ENCODE assay signal across 17 mouse cellular contexts in the genomic region with DNA sequence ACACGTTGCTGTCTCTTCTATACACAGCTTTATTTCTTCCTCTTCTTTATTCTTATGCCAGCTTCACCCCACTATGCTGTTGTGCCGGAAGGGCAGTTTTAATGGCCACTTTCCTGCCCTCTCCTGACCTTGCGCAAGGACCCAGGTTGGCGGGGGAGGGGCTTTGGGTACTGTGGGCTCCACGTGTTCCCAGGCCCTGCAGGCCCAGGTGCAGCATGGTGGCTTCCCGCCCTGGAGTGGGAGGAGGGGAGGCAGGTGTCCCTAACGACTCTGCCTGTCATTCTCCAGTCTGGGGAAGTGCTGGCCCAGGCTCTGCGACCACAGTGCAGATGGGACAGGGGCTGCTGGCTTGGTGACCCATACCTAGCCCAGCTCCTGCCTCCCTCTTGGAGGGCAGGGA. TPM values are rescaled to one million over a fixed set of nuclear protein-coding genes. Genes with fewer than 3 reads are reported as not detected.
DNase-seq lines count a peak whose midpoint lies in the region; ATAC-seq lines count a peak whose summit lies in the region.
"Had no signal": no experiment of that assay in that cellular context is flagged by ENCODE, and none has a peak within 500 bp of the region (broad histone marks: within the 10 kb centered on the region; RNA-seq: fewer than 3 reads in every experiment).

No protein-coding gene starts in this region.

- no peak overlapping the region for H3K9ac ChIP-seq in kidney, embryonic 14.5 days (ENCODE audit: low read depth, low read length)
- H3K9ac ChIP-seq in limb, embryonic 11.5 days (ENCODE audit: low read length): peak overlapping the region; percentile 30; the same call in 1 of the 2 replicates
- H3K9ac ChIP-seq: forebrain, embryonic 13.5 days; liver, embryonic 13.5 days had no signal

- no peak overlapping the region for H3K27ac ChIP-seq in kidney, embryonic 14.5 days (ENCODE audit: low read depth, low read length)
- H3K27ac ChIP-seq in limb, embryonic 11.5 days (replicated peaks; ENCODE audit: low read depth, low read length): no peak overlapping the region
- H3K27ac ChIP-seq: forebrain, embryonic 13.5 days; liver, embryonic 13.5 days had no signal

- H3K4me2 ChIP-seq in kidney, embryonic 14.5 days (replicated peaks; ENCODE audit: low read depth, low read length): no peak overlapping the region
- no peak overlapping the region for H3K4me2 ChIP-seq in limb, embryonic 11.5 days (ENCODE audit: low read depth, severe bottlenecking)
- H3K4me2 ChIP-seq: forebrain, embryonic 13.5 days; liver, embryonic 13.5 days; midbrain, embryonic 11.5 days had no signal

- no peaks in the 10 kb centered on the region for H3K27me3 ChIP-seq in kidney, embryonic 14.5 days (ENCODE audit: control insufficient read depth, insufficient read depth, low read length)
- no peaks in the 10 kb centered on the region for H3K27me3 ChIP-seq in limb, embryonic 11.5 days (ENCODE audit: control insufficient read depth, insufficient read depth, low read length)
- H3K27me3 ChIP-seq: forebrain, embryonic 13.5 days; liver, embryonic 13.5 days; Patski had no signal

- peaks cover 4% of the 10 kb centered on the region; the same call in 1 of the 2 replicates for H3K4me1 ChIP-seq in kidney, embryonic 14.5 days (ENCODE audit: control insufficient read depth, insufficient read depth, low read length)
- peaks cover 11% of the 10 kb centered on the region; the same call in 1 of the 2 replicates for H3K4me1 ChIP-seq in limb, embryonic 11.5 days (ENCODE audit: control insufficient read depth, insufficient read depth, low read length)

- no peak overlapping the region for H3K4me3 ChIP-seq in kidney, embryonic 14.5 days (ENCODE audit: low read length)
- no peak overlapping the region for H3K4me3 ChIP-seq in limb, embryonic 11.5 days (ENCODE audit: low read depth, low read length)
- H3K4me3 ChIP-seq: forebrain, embryonic 13.5 days; liver, embryonic 13.5 days had no signal

- no peaks in the 10 kb centered on the region for H3K9me3 ChIP-seq in kidney, embryonic 14.5 days (ENCODE audit: control insufficient read depth, low read length)
- H3K9me3 ChIP-seq in limb, embryonic 11.5 days (ENCODE audit: control insufficient read depth, low read length): no peaks in the 10 kb centered on the region
- H3K9me3 ChIP-seq: forebrain, embryonic 13.5 days; liver, embryonic 13.5 days had no signal

- no peaks in the 10 kb centered on the region for H3K36me3 ChIP-seq in kidney, embryonic 14.5 days (ENCODE audit: control insufficient read depth, insufficient read depth, low read length)
- H3K36me3 ChIP-seq in limb, embryonic 11.5 days (ENCODE audit: control insufficient read depth, insufficient read depth, low read length): no peaks in the 10 kb centered on the region
- H3K36me3 ChIP-seq: liver, embryonic 13.5 days had no signal

- ATAC-seq in kidney, embryonic 14.5 days (ENCODE audit: low FRiP score, low TSS enrichment): no peak
- 0 out of 2 replicates have a peak, but pooled peaks have one; percentile 13 for ATAC-seq in common myeloid progenitor, adult 5-6 weeks (replicated peaks; ENCODE audit: low read depth, poor library complexity, severe bottlenecking)
- ATAC-seq in limb, embryonic 11.5 days (ENCODE audit: insufficient number of reproducible peaks, low FRiP score, low TSS enrichment, low read depth): no peak
- ATAC-seq: forebrain, embryonic 13.5 days; inflammation-experienced regulatory T-cells, adult 6 months; Patski had no signal

- DNase-seq in kidney, adult 11 months: peak; percentile 54
- peak; percentile 36 for DNase-seq in limb, embryonic 11.5 days (ENCODE audit: low spot score)
- DNase-seq in thymus, postnatal 0 days (ENCODE audit: low spot score): peak; percentile 60
- DNase-seq in heart, adult 9 months (ENCODE audit: low spot score in 2 of 2): no peak
- no peak for DNase-seq in heart, adult 11 months
- no peak for DNase-seq in heart, adult 18-20 months
- DNase-seq: adrenal gland, postnatal 10 days; gastrocnemius, postnatal 14 days; heart, postnatal 10 days; liver, embryonic 13.5 days had no signal

- 41% methylated on average over 8 of the region's 8 CpGs for WGBS in kidney, embryonic 14.5 days
- WGBS in limb, embryonic 11.5 days: 37% methylated on average over 8 of the region's 8 CpGs

RNA-seq across cellular contexts. Expression of a gene that starts 4.4 kb away (rescaled TPM):
- 0.38 and 0.56 TPM in 2 replicates for polyA plus RNA-seq in kidney, embryonic 14.5 days (2014; fragmentation: Nextera tagmentation; extraction: Ambion mirVana)
- total RNA-seq in common myeloid progenitor, adult 5-6 weeks (2017): not detected in 2 replicates
- polyA plus RNA-seq in limb, embryonic 11.5 days (2014; fragmentation: Nextera tagmentation; extraction: Ambion mirVana): 0.48 and 0.91 TPM in 2 replicates
- polyA plus RNA-seq in thymus, postnatal 0 days (2015; fragmentation: Nextera tagmentation; extraction: Ambion mirVana): 118 and 120 TPM in 2 replicates
- not detected for total RNA-seq in heart, adult 18-20 months (2021)
- total RNA-seq: adrenal gland, postnatal 10 days; gastrocnemius, postnatal 14 days; heart, postnatal 10 days; layer of hippocampus, postnatal 25 days had no signal

RNA-seq across cellular contexts. Expression of a gene that starts 4.6 kb away (rescaled TPM):
- 73.6 and 92.5 TPM in 2 replicates for polyA plus RNA-seq in kidney, embryonic 14.5 days (2014; fragmentation: Nextera tagmentation; extraction: Ambion mirVana)
- 15.3 and 16.2 TPM in 2 replicates for total RNA-seq in common myeloid progenitor, adult 5-6 weeks (2017)
- 41.8 and 43.4 TPM in 2 replicates for polyA plus RNA-seq in limb, embryonic 11.5 days (2014; fragmentation: Nextera tagmentation; extraction: Ambion mirVana)
- polyA plus RNA-seq in thymus, postnatal 0 days (2015; fragmentation: Nextera tagmentation; extraction: Ambion mirVana): 112 and 116 TPM in 2 replicates
- 10 to 100 TPM; 24.4 to 29.4 TPM for total RNA-seq in heart, adult 18-20 months (2021)

RNA-seq across cellular contexts. Expression of a gene that starts 14.6 kb away (rescaled TPM):
- polyA plus RNA-seq in kidney, embryonic 14.5 days (2014; fragmentation: Nextera tagmentation; extraction: Ambion mirVana): 139 and 164 TPM in 2 replicates
- 129 and 146 TPM in 2 replicates for total RNA-seq in common myeloid progenitor, adult 5-6 weeks (2017)
- polyA plus RNA-seq in limb, embryonic 11.5 days (2014; fragmentation: Nextera tagmentation; extraction: Ambion mirVana): 195 and 196 TPM in 2 replicates
- polyA plus RNA-seq in thymus, postnatal 0 days (2015; fragmentation: Nextera tagmentation; extraction: Ambion mirVana): 136 and 137 TPM in 2 replicates
- total RNA-seq in heart, adult 18-20 months (2021): 10 to 100 TPM; 59.8 to 61.8 TPM

RNA-seq across cellular contexts. Expression of a gene that starts 15.9 kb away (rescaled TPM):
- polyA plus RNA-seq in kidney, embryonic 14.5 days (2014; fragmentation: Nextera tagmentation; extraction: Ambion mirVana): 61.7 and 71.5 TPM in 2 replicates
- 76.0 and 76.7 TPM in 2 replicates for total RNA-seq in common myeloid progenitor, adult 5-6 weeks (2017)
- polyA plus RNA-seq in limb, embryonic 11.5 days (2014; fragmentation: Nextera tagmentation; extraction: Ambion mirVana): 49.1 and 52.4 TPM in 2 replicates
- 55.1 and 58.0 TPM in 2 replicates for polyA plus RNA-seq in thymus, postnatal 0 days (2015; fragmentation: Nextera tagmentation; extraction: Ambion mirVana)
- 10 to 100 TPM; 16.5 to 18.2 TPM for total RNA-seq in heart, adult 18-20 months (2021)

RNA-seq across cellular contexts. Expression of a gene that starts 38.9 kb away (rescaled TPM):
- 0.43 and 1.0 TPM in 2 replicates for polyA plus RNA-seq in kidney, embryonic 14.5 days (2014; fragmentation: Nextera tagmentation; extraction: Ambion mirVana)
- total RNA-seq in common myeloid progenitor, adult 5-6 weeks (2017): not detected in 2 replicates
- polyA plus RNA-seq in limb, embryonic 11.5 days (2014; fragmentation: Nextera tagmentation; extraction: Ambion mirVana): 0.35 TPM in 1 of 2 replicates, not detected in the other
- 2.9 and 3.0 TPM in 2 replicates for polyA plus RNA-seq in thymus, postnatal 0 days (2015; fragmentation: Nextera tagmentation; extraction: Ambion mirVana)
- total RNA-seq in heart, adult 18-20 months (2021): 1 to 10 TPM; 3.7 to 4.1 TPM

Comparison
In these comparisons a context has a peak if more than half of its experiments do, and no peak if none do; other contexts are left out.
1. DNase-seq: peak in kidney, adult 11 months (single experiment), limb, embryonic 11.5 days (single experiment) and thymus, postnatal 0 days (single experiment); none in heart, adult 9 months (0 of 2), heart, adult 11 months (single experiment) and heart, adult 18-20 months (0 of 2).
2. RNA of a gene that starts 4.4 kb away (polyA plus RNA-seq): 118 to 120 TPM in thymus, postnatal 0 days; 0.48 to 0.91 TPM in limb, embryonic 11.5 days and 0.38 to 0.56 TPM in kidney, embryonic 14.5 days; every median in the first group is over 10 times any median in the second.